Mouse (Mus musculus) lung, postnatal 0 days (tissue): Measurements from ENCODE around the gene Btd.

Experiments
- CTCF ChIP-seq: IDR thresholded peaks from 2 replicates; pipeline ENCODE4 v1.5.1; 2016; ENCODE audit warnings: antibody characterized with exemption, mild to moderate bottlenecking
- EP300 ChIP-seq: IDR thresholded peaks from 2 replicates; pipeline ENCODE4 v1.6.1; 2016; ENCODE audit warnings: antibody characterized with exemption, mild to moderate bottlenecking, control low read depth

- TF ChIP-seq EP300 (no peak), CTCF (peak; percentile 94)
Measured at GRCm38 (mm10) chr14:31656857-31657645, 16.2 kb downstream of the Btd start.
